In the genomic region with DNA sequence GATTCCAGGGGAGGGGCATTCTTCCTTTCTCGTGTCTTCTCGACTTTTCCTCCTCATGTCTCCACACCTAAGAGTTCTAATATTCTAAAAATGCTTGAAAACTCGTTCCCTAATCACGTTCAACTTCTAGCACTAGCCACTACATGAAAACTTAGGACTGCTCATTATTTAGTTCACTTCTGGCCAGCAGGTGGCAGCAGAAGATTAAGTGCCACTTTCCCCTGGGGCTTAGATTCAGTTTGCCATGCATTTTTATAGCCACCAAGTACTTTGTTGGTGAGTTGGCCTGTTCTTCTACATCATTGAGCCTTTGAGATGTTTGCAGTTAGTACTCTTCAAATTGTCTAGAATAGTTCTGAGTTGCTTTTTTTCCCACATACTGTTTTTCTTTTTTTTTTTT, we compare ENCODE assay signal across 8 mouse cellular contexts. TPM values are rescaled to one million over a fixed set of nuclear protein-coding genes. Genes with fewer than 3 reads are reported as not detected.
DNase-seq lines count a peak whose midpoint lies in the region; ATAC-seq lines count a peak whose summit lies in the region.

No protein-coding gene starts in this region.

- peak; percentile 67 for DNase-seq in adrenal gland, adult 2 months
- peak; percentile 63 for DNase-seq in embryo, embryonic 11.5 days (ENCODE audit: low read depth, low spot score)
- DNase-seq in kidney, postnatal 25 days: peak; percentile 64 to 91
- peak; percentile 71 to 81 for DNase-seq in lung, adult 18-20 months
- peak; percentile 55 for DNase-seq in ovary, postnatal 36 days (ENCODE audit: low spot score)
- peak; percentile 76 for DNase-seq in thymus, postnatal 14 days

- ATAC-seq in CD4-positive, CD25-positive, alpha-beta regulatory T cell, adult 4 months: peak; percentile 91
- ATAC-seq in granulocyte monocyte progenitor cell, adult 5-6 weeks (replicated peaks; ENCODE audit: poor library complexity, severe bottlenecking): peak; percentile 87

RNA-seq across cellular contexts. Expression of gene Ddx10, which starts 6.5 kb away (rescaled TPM):
- 10 to 100 TPM; 50.5 to 59.5 TPM for polyA plus RNA-seq in CD4-positive, CD25-positive, alpha-beta regulatory T cell, adult 4 months (2017; shearing (Covaris generic))
- 10 to 100 TPM; 17.5 to 19.7 TPM for total RNA-seq in adrenal gland, adult 2 months (2021)
- 0.16 and 0.18 TPM in 2 replicates for polyA plus RNA-seq in adrenal gland, adult 2 months (2012; rRNA removed)
- total RNA-seq in granulocyte monocyte progenitor cell, adult 5-6 weeks (2014; fragmentation: Nextera tagmentation): 37.1 and 37.7 TPM in 2 replicates
- total RNA-seq in granulocyte monocyte progenitor cell, adult 5-6 weeks (2017): 70.1 and 77.2 TPM in 2 replicates

RNA-seq across cellular contexts. Expression of gene Exph5, which starts 47.1 kb away (rescaled TPM):
- polyA plus RNA-seq in CD4-positive, CD25-positive, alpha-beta regulatory T cell, adult 4 months (2017; shearing (Covaris generic)): 1 to 10 TPM; 1.5 TPM
- under 1 TPM; 0.12 to 0.17 TPM for total RNA-seq in adrenal gland, adult 2 months (2021)
- polyA plus RNA-seq in adrenal gland, adult 2 months (2012; rRNA removed): not detected in 2 replicates
- total RNA-seq in granulocyte monocyte progenitor cell, adult 5-6 weeks (2014; fragmentation: Nextera tagmentation): not detected in 2 replicates
- not detected in 2 replicates for total RNA-seq in granulocyte monocyte progenitor cell, adult 5-6 weeks (2017)

Comparison
In these comparisons a context has a peak if more than half of its experiments do, and no peak if none do; other contexts are left out.
1. Peak in every context shown above with its lines: DNase-seq and ATAC-seq.